Mouse (Mus musculus) stomach, postnatal 0 days (tissue): ENCODE results near the gene Tle4.

Experiments
- CTCF ChIP-seq: IDR thresholded peaks from 2 replicates; pipeline ENCODE4 v1.5.1; 2016; ENCODE audit warnings: antibody characterized with exemption, low read depth, mild to moderate bottlenecking, moderate library complexity
- EP300 ChIP-seq: optimal IDR thresholded peaks from 2 replicates; pipeline ENCODE3; 2016; ENCODE audit warnings: antibody characterized with exemption

GRCm38 (mm10) chr19:14566564-14567021 lies 31.3 kb downstream of the Tle4 start:
- TF ChIP-seq CTCF: no peak
- no peak for TF ChIP-seq EP300
